Mouse (Mus musculus) G1E (cell line): Measurements from ENCODE around the gene Plpp7.

ENCODE experiments used
- CTCF ChIP-seq: IDR thresholded peaks from 2 replicates; pipeline ENCODE4 v1.5.1; 2012; ENCODE audit warnings: low read depth, low read length, inconsistent platforms, mixed read lengths
- GATA1 ChIP-seq: IDR thresholded peaks from 2 replicates; pipeline ENCODE4 v1.6.1; 2012; ENCODE audit warnings: borderline replicate concordance, low read length, inconsistent platforms, mixed read lengths
- POLR2AphosphoS5 ChIP-seq: IDR thresholded peaks from 2 replicates; pipeline ENCODE4 v1.6.1; 2012; ENCODE audit warnings: low read depth, low read length, inconsistent platforms; ENCODE audit not compliant: insufficient replicate concordance

DNA sequence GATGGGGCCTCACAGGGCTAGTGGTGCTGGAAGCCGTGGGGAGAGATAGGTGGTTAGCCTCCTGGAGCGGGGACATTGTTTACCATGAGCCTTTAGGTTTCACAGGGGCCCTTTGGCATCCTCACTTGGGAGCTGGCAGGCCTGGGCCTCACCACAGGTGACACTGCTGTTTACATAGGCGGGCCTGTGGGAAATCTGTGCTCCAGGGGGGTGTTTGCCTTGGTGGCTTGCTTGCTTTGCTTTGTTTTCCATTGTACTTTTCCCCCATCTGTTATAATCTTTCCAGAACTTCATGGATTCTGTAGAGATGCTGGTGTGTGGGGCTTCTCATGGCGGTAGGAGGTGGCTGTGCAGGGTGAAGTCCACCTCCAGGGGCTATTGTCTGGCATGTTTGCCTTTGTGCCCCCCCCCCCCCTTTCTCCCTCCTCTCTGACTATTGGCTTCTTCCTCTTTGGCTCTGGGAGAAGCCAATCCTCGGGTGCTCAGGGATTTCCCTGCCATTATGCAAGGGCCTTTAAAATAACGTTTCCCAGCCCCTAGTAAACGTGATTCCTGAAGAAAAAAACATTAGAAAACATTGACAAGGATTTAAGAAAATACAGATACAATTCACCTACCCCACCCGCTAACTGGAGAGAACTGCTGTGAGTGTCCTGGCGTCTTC lies 59.1 kb downstream of the Plpp7 start:
- no peak for TF ChIP-seq CTCF
- TF ChIP-seq POLR2AphosphoS5: no peak
- TF ChIP-seq GATA1: no peak
